In the genomic region with DNA sequence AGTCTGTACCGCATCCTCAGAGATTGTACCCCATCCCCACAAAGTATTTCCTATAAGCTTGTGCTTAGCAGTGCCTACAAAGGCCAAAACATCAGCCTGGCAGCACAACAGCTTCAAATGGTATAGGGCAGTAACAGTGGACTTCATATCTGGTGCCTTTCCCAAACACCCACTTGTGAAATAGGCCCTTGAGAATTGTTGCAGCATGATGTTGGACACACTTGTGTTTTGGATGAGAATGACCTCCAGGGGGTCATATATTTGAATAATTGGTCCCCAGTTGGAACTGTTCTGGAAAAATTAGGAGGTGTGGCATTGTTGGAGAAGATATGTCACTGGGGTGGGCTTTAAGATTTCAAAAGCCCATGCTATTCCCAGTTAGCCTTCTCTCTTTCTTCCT, we compare ENCODE assay signal across 18 mouse cellular contexts. TPM values are rescaled to one million over a fixed set of nuclear protein-coding genes. Genes with fewer than 3 reads are reported as not detected.
DNase-seq lines count a peak whose midpoint lies in the region; TF ChIP-seq lines count a peak whose summit lies in the region.
"Had no signal": no experiment of that assay in that cellular context is flagged by ENCODE, and none has a peak within 500 bp of the region (broad histone marks: within the 10 kb centered on the region; RNA-seq: fewer than 3 reads in every experiment).

No protein-coding gene starts in this region.

- peak overlapping the region; percentile 70 for H3K27ac ChIP-seq in left cerebral cortex, adult 2 months
- H3K27ac ChIP-seq: embryonic facial prominence, embryonic 10.5 days; embryonic facial prominence, embryonic 12.5 days; forebrain, embryonic 13.5 days; forebrain, embryonic 15.5 days had no signal

- TF ChIP-seq CTCF in left cerebral cortex, adult 2 months (IDR thresholded peaks at IDR 0.05), result no peak

- intact Hi-C loops in left cerebral cortex, adult 2 months (cut with DNase I), result no loop called here
- intact Hi-C loops in left cerebral cortex, postnatal 4 days (cut with DNase I), result no loop called here

- H3K4me3 ChIP-seq in left cerebral cortex, adult 2 months, result no peak overlapping the region
- H3K4me3 ChIP-seq: embryonic facial prominence, embryonic 10.5 days; embryonic facial prominence, embryonic 12.5 days; forebrain, embryonic 13.5 days; forebrain, embryonic 15.5 days had no signal

- peak; percentile 37 for DNase-seq in adrenal gland, adult 2 months
- no peak for DNase-seq in adrenal gland, adult 18-20 months (ENCODE audit: low spot score in 2 of 2)
- DNase-seq in adrenal gland, postnatal 14 days, result peak; percentile 49
- no peak for DNase-seq in adrenal gland, adult 8-10 months
- no peak for DNase-seq in left cerebral cortex, adult 2 months (ENCODE audit: extremely low spot score in 1 of 2, low spot score in 2 of 2)
- no peak for DNase-seq in left cerebral cortex, postnatal 4 days
- DNase-seq in gastrocnemius, adult 8-10 months (ENCODE audit: low spot score in 2 of 2), result no peak
- DNase-seq: B cell, adult 2 months; cerebellum, adult 11-12 months; cerebellum, adult 2 months; cerebellum, adult 9-10 months; cerebellum, postnatal 10 days; cerebellum, postnatal 25 days; forebrain, postnatal 0 days had no signal

RNA-seq across cellular contexts. Expression of a gene that starts 3.6 kb away (rescaled TPM):
- total RNA-seq in adrenal gland, adult 2 months (2021), result 10 to 100 TPM; 10.6 to 13.3 TPM
- polyA plus RNA-seq in adrenal gland, adult 2 months (2012; rRNA removed), result 6.8 and 7.1 TPM in 2 replicates
- total RNA-seq in adrenal gland, adult 18-20 months (2021), result 10 to 100 TPM; 10.8 TPM
- 10.3 and 13.4 TPM in 2 replicates for total RNA-seq in adrenal gland, postnatal 14 days (2021)
- 10 to 100 TPM; 11.8 to 12.7 (median 12.4) TPM for total RNA-seq in adrenal gland, adult 8-10 months (2022)
- 10 to 100 TPM; 14.8 to 15.7 TPM for total RNA-seq in left cerebral cortex, adult 2 months (2021)
- total RNA-seq in left cerebral cortex, postnatal 4 days (2021), result 10 to 100 TPM; 12.0 to 14.0 TPM
- 10 to 100 TPM in 2 of 4 experiments, 1 to 10 TPM in 2; 8.3 to 12.1 (median 10.0) TPM for total RNA-seq in gastrocnemius, adult 8-10 months (2022)

RNA-seq across cellular contexts. Expression of a gene that starts 28.3 kb away (rescaled TPM):
- total RNA-seq in adrenal gland, adult 2 months (2021), result 100 to 1,000 TPM; 362 to 427 TPM
- 152 and 176 TPM in 2 replicates for polyA plus RNA-seq in adrenal gland, adult 2 months (2012; rRNA removed)
- total RNA-seq in adrenal gland, adult 18-20 months (2021), result 100 to 1,000 TPM; 387 to 397 TPM
- 563 and 581 TPM in 2 replicates for total RNA-seq in adrenal gland, postnatal 14 days (2021)
- 100 to 1,000 TPM; 232 to 390 (median 312) TPM for total RNA-seq in adrenal gland, adult 8-10 months (2022)
- total RNA-seq in left cerebral cortex, adult 2 months (2021), result 100 to 1,000 TPM; 229 to 242 TPM
- total RNA-seq in left cerebral cortex, postnatal 4 days (2021), result 100 to 1,000 TPM; 253 to 265 TPM
- 100 to 1,000 TPM; 674 to 779 (median 730) TPM for total RNA-seq in gastrocnemius, adult 8-10 months (2022)

RNA-seq across cellular contexts. Expression of a gene that starts 28.4 kb away (rescaled TPM):
- 10 to 100 TPM; 13.3 to 18.0 TPM for total RNA-seq in adrenal gland, adult 2 months (2021)
- polyA plus RNA-seq in adrenal gland, adult 2 months (2012; rRNA removed), result 0.83 and 0.88 TPM in 2 replicates
- 10 to 100 TPM; 14.8 to 19.3 TPM for total RNA-seq in adrenal gland, adult 18-20 months (2021)
- total RNA-seq in adrenal gland, postnatal 14 days (2021), result 21.0 and 24.7 TPM in 2 replicates
- total RNA-seq in adrenal gland, adult 8-10 months (2022), result 10 to 100 TPM; 12.3 to 18.2 (median 15.6) TPM
- total RNA-seq in left cerebral cortex, adult 2 months (2021), result 10 to 100 TPM; 10.7 to 14.7 TPM
- 10 to 100 TPM; 14.5 to 14.7 TPM for total RNA-seq in left cerebral cortex, postnatal 4 days (2021)
- total RNA-seq in gastrocnemius, adult 8-10 months (2022), result 1 to 10 TPM; 4.8 to 5.2 (median 4.9) TPM

Comparison
In these comparisons a context has a peak if more than half of its experiments do, and no peak if none do; other contexts are left out.
1. DNase-seq: peak in adrenal gland, adult 2 months (single experiment) and adrenal gland, postnatal 14 days (single experiment); none in adrenal gland, adult 18-20 months (0 of 2), adrenal gland, adult 8-10 months (single experiment), left cerebral cortex, adult 2 months (0 of 2), left cerebral cortex, postnatal 4 days (single experiment) and gastrocnemius, adult 8-10 months (0 of 2).